Mouse (Mus musculus) MEL (cell line): ENCODE results near the gene Emilin1. TPM values are rescaled to one million over a fixed set of nuclear protein-coding genes. Genes with fewer than 3 reads are reported as not detected.

ENCODE experiments used
- DNase-seq: peaks from one replicate; pipeline ENCODE4 v3.0.0; 2011; ENCODE audit warnings: low read depth, low spot score
- H3K27ac ChIP-seq: 2 replicates; pipeline ENCODE4 v1.5.1; 2012; ENCODE audit warnings: low read depth, mild to moderate bottlenecking, control low read depth, low read length, moderate library complexity; ENCODE audit not compliant: control insufficient read depth
- H3K27me3 ChIP-seq, 2 experiments: fragments of 150-350 bp in 1 of 2; sonication (generic) in 1 of 2; 2 replicates each; pipeline ENCODE4 v1.6.1; 2012; ENCODE audit warnings: low read length in 2 of 2, mild to moderate bottlenecking in 2 of 2, improper control_type of control experiment in 1 of 2, moderate library complexity in 1 of 2; ENCODE audit not compliant: insufficient read depth in 2 of 2, control insufficient read depth in 1 of 2
- H3K36me3 ChIP-seq, 2 experiments: 2 replicates each; pipeline ENCODE4 v1.6.1; 2012 to 2014; ENCODE audit warnings: low read length in 2 of 2, improper control_type of control experiment in 1 of 2, inconsistent platforms in 1 of 2, mild to moderate bottlenecking in 1 of 2; ENCODE audit not compliant: insufficient read depth in 2 of 2, control insufficient read depth in 1 of 2
- H3K4me1 ChIP-seq, 2 experiments: fragments of 150-350 bp in 1 of 2; sonication (generic) in 1 of 2; 2 replicates each; pipeline ENCODE4 v1.6.1; 2012; ENCODE audit warnings: low read length in 2 of 2, improper control_type of control experiment in 1 of 2, mild to moderate bottlenecking in 1 of 2; ENCODE audit not compliant: insufficient read depth in 2 of 2, control insufficient read depth in 1 of 2
- H3K4me3 ChIP-seq, 2 experiments: fragments of 150-350 bp in 1 of 2; sonication (generic) in 1 of 2; 2 replicates each; pipeline ENCODE4 v1.5.1; 2012; ENCODE audit warnings: low read depth in 2 of 2, low read length in 2 of 2, mild to moderate bottlenecking in 2 of 2, moderate library complexity in 2 of 2, control low read depth in 1 of 2, improper control_type of control experiment in 1 of 2; ENCODE audit not compliant: control insufficient read depth in 1 of 2, insufficient read depth in 1 of 2
- H3K79me2 ChIP-seq: 2 replicates; pipeline ENCODE4 v1.6.1; 2012; ENCODE audit warnings: mild to moderate bottlenecking, low read length, moderate library complexity; ENCODE audit not compliant: control insufficient read depth, poor library complexity, insufficient read depth
- H3K9ac ChIP-seq: 2 replicates; pipeline ENCODE4 v1.6.1; 2012; ENCODE audit warnings: low read depth, mild to moderate bottlenecking, control low read depth, low read length, moderate library complexity; ENCODE audit not compliant: control insufficient read depth, poor library complexity, severe bottlenecking
- H3K9me3 ChIP-seq: fragments of 150-350 bp; sonication (generic); replicated peaks from 2 replicates; pipeline ENCODE4 v1.6.1; 2012; ENCODE audit warnings: mild to moderate bottlenecking, low read length, improper control_type of control experiment, moderate library complexity; ENCODE audit not compliant: insufficient read depth
- BHLHE40 ChIP-seq: IDR thresholded peaks from 2 replicates; pipeline ENCODE4 v1.6.1; 2012; ENCODE audit warnings: low read depth, mild to moderate bottlenecking, inconsistent platforms, low read length, improper control_type of control experiment, borderline replicate concordance
- CHD1 ChIP-seq: IDR thresholded peaks from 2 replicates; pipeline ENCODE4 v1.6.1; 2012; ENCODE audit warnings: low read depth, mild to moderate bottlenecking, inconsistent platforms, low read length, improper control_type of control experiment
- ELF1 ChIP-seq: IDR thresholded peaks from 2 replicates; pipeline ENCODE4 v1.6.1; 2014; ENCODE audit warnings: low read depth, mild to moderate bottlenecking, inconsistent platforms, low read length, improper control_type of control experiment, moderate library complexity
- ETS1 ChIP-seq: IDR thresholded peaks from 2 replicates; pipeline ENCODE4 v1.6.1; 2012; ENCODE audit warnings: low read depth, mild to moderate bottlenecking, inconsistent platforms, low read length, improper control_type of control experiment, moderate library complexity
- GABPA ChIP-seq: IDR thresholded peaks from 2 replicates; pipeline ENCODE4 v1.6.1; 2012; ENCODE audit warnings: low read depth, mild to moderate bottlenecking, inconsistent platforms, low read length, improper control_type of control experiment, moderate library complexity
- GATA1 ChIP-seq: IDR thresholded peaks from 2 replicates; pipeline ENCODE4 v1.6.1; 2011; ENCODE audit warnings: low read depth, low read length, improper control_type of control experiment
- MAFK ChIP-seq: IDR thresholded peaks from 2 replicates; pipeline ENCODE4 v1.6.1; 2011; ENCODE audit warnings: low read depth, mild to moderate bottlenecking, low read length, improper control_type of control experiment, borderline replicate concordance
- MAZ ChIP-seq: IDR thresholded peaks from 2 replicates; pipeline ENCODE4 v1.6.1; 2012; ENCODE audit warnings: low read depth, mild to moderate bottlenecking, inconsistent platforms, low read length, improper control_type of control experiment
- MEF2A ChIP-seq: IDR thresholded peaks from 2 replicates; pipeline ENCODE4 v1.6.1; 2014; ENCODE audit warnings: low read depth, mild to moderate bottlenecking, inconsistent platforms, low read length, improper control_type of control experiment; ENCODE audit not compliant: poor library complexity, insufficient replicate concordance, severe bottlenecking; ENCODE audit errors: extremely low read depth
- POLR2AphosphoS2 ChIP-seq: IDR thresholded peaks from 2 replicates; pipeline ENCODE4 v1.6.1; 2011; ENCODE audit warnings: low read length, improper control_type of control experiment
- POLR2AphosphoS5 ChIP-seq: IDR thresholded peaks from 2 replicates; pipeline ENCODE4 v1.6.1; 2012; ENCODE audit warnings: low read depth, borderline replicate concordance, mild to moderate bottlenecking, inconsistent platforms, low read length, moderate library complexity, mixed read lengths
- RAD21 ChIP-seq: IDR thresholded peaks from 2 replicates; pipeline ENCODE4 v1.6.1; 2011; ENCODE audit warnings: mild to moderate bottlenecking, low read depth, low read length, improper control_type of control experiment
- SIN3A ChIP-seq: IDR thresholded peaks from 2 replicates; pipeline ENCODE4 v1.6.1; 2012; ENCODE audit warnings: low read length, improper control_type of control experiment, inconsistent platforms
- TAL1 ChIP-seq: IDR thresholded peaks from 2 replicates; pipeline ENCODE4 v1.6.1; 2012; ENCODE audit warnings: mild to moderate bottlenecking, inconsistent platforms, low read length, moderate library complexity, mixed read lengths
- TBP ChIP-seq: IDR thresholded peaks from 2 replicates; pipeline ENCODE4 v1.8.0; 2011; ENCODE audit warnings: low read depth, low read length, improper control_type of control experiment
- TCF12 ChIP-seq: IDR thresholded peaks from 2 replicates; pipeline ENCODE4 v1.6.1; 2014; ENCODE audit warnings: low read depth, mild to moderate bottlenecking, inconsistent platforms, low read length, improper control_type of control experiment, moderate library complexity
- UBTF ChIP-seq: IDR thresholded peaks from 2 replicates; pipeline ENCODE4 v1.6.1; 2012; ENCODE audit warnings: low read depth, mild to moderate bottlenecking, inconsistent platforms, low read length, improper control_type of control experiment, moderate library complexity, borderline replicate concordance; ENCODE audit not compliant: insufficient read depth
- ZC3H11A ChIP-seq: IDR thresholded peaks from 2 replicates; pipeline ENCODE4 v1.6.1; 2012; ENCODE audit warnings: low read depth, mild to moderate bottlenecking, inconsistent platforms, low read length, improper control_type of control experiment
- ZMIZ1 ChIP-seq: IDR thresholded peaks from 2 replicates; pipeline ENCODE4 v1.6.1; 2012; ENCODE audit warnings: low read depth, mild to moderate bottlenecking, inconsistent platforms, low read length, improper control_type of control experiment, moderate library complexity
- ZNF384 ChIP-seq: IDR thresholded peaks from 2 replicates; pipeline ENCODE4 v1.6.1; 2012; ENCODE audit warnings: low read depth, mild to moderate bottlenecking, inconsistent platforms, low read length, improper control_type of control experiment
- polyA plus RNA-seq, 2 experiments: library from polyadenylated mRNA; stranded (reverse) in 1 of 2; unstranded in 1 of 2; fragments of >175 nt in 1 of 2; fragments of >200 nt in 1 of 2; gene quantifications; 2 replicates each; pipeline versions ENCODE4 v1.2.1 to v1.2.4; 2012; ENCODE audit warnings: low replicate concordance in 2 of 2, low read depth in 1 of 2; ENCODE audit not compliant: insufficient read length in 2 of 2, insufficient read depth in 1 of 2, missing spikeins in 1 of 2
- total RNA-seq: library from RNA; depleted of rRNA; stranded (reverse); fragments of 300-350 nt; gene quantifications from 2 replicates; pipeline ENCODE4 v1.2.3, GENCODE M21; 2012

The Emilin1 gene
- total and polyA plus RNA-seq, 3 experiments: 1.3 to 2.0 TPM; not detected in 1

GRCm38 (mm10) chr5:30915974-30916433 lies 2.8 kb downstream of the Emilin1 start (continued):
- TF ChIP-seq BHLHE40: peak; percentile 77
- peak; percentile 29 for TF ChIP-seq RAD21
- peak; percentile 93 for TF ChIP-seq GATA1

- Histone ChIP-seq H3K27me3 (no peaks in the 10 kb centered on the region), H3K9me3 (no peaks in the 10 kb centered on the region), H3K4me3 (no peak overlapping the region; a peak in 1 of 4 replicates), H3K79me2 (peaks cover under 1% of the 10 kb centered on the region; the same call in 1 of the 2 replicates), H3K27ac (peak overlapping the region; percentile 95), H3K36me3 (peaks cover 0 to 22% of the 10 kb centered on the region in 2 experiments; a peak in 2 of 4 replicates), H3K9ac (no peak overlapping the region; the same call in 1 of the 2 replicates), H3K4me1 (peaks cover 16 to 39% of the 10 kb centered on the region in 2 experiments)
- no peak for DNase-seq
- TF ChIP-seq TAL1 (no peak), CHD1 (no peak), MAZ (no peak), TCF12 (no peak), ZMIZ1 (no peak), RAD21 (no peak), POLR2AphosphoS2 (no peak), ETS1 (no peak), GABPA (no peak), ZNF384 (no peak), POLR2AphosphoS5 (no peak), ZC3H11A (no peak), ELF1 (no peak), MEF2A (no peak), MAFK (no peak), TBP (no peak), SIN3A (no peak), UBTF (no peak), GATA1 (no peak)
Measured at GRCm38 (mm10) chr5:30916841-30917240, 3.6 kb downstream of the Emilin1 start.
